Mouse (Mus musculus): ENCODE results near the gene Nobox. TPM values are rescaled to one million over a fixed set of nuclear protein-coding genes. Genes with fewer than 3 reads are reported as not detected.
A peak's percentile ranks its signal among the peaks of the same experiment; 100 is the strongest.

The Nobox gene
- polyA plus RNA-seq, 1 experiment from 2014 or later: not detected

DNA sequence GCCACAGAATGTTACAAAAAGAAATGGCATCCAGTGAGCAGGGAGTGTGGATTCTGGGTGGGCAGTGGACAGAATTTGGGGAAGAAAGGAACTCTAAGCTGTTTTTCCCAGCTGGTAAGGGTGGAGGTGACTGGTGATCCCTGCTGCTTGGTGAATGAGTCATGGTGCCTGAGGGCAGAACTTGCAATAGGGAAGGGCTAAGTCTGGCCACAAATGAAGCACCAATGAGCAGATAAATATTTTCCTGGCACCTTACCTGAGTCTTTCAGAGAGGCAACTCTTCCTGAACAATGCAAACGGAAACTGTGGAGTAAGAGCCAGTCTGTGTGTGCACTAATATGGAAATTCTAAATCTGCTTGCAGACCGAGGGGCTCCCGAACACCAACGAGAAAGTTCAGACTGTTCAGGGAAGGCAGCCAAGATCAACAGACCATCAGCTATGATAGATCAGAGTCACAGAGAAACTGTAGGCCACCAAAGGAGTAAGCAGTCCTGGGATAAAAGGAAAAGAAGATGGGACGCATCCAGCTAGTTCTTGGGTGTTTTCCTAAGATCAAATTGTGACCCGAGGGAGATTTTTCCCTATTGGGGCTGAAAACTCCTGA, 16.8 kb downstream of the Nobox start:
- H3K9ac ChIP-seq: no peak overlapping the region
- no peaks in the 10 kb centered on the region for H3K9me3 ChIP-seq (ENCODE audit: control insufficient read depth, low read length)
- no peak for DNase-seq (ENCODE audit: low spot score)
- H3K4me2 ChIP-seq (replicated peaks): no peak overlapping the region
- no peak for ATAC-seq (ENCODE audit: low FRiP score)
- WGBS: 74% methylated on average over 6 of the region's 6 CpGs
- H3K27ac ChIP-seq: no peak overlapping the region
- no peaks in the 10 kb centered on the region for H3K27me3 ChIP-seq (ENCODE audit: control insufficient read depth, insufficient read depth, low read length)
- no peaks in the 10 kb centered on the region for H3K36me3 ChIP-seq (replicated peaks; ENCODE audit: control insufficient read depth, insufficient read depth)
- 0 out of 2 replicates have a peak, but pooled peaks cover 4% of the 10 kb centered on the region for H3K4me1 ChIP-seq (replicated peaks; ENCODE audit: control insufficient read depth, insufficient read depth, low read length)
- no peak overlapping the region for H3K4me3 ChIP-seq (replicated peaks; ENCODE audit: low read length)

DNA sequence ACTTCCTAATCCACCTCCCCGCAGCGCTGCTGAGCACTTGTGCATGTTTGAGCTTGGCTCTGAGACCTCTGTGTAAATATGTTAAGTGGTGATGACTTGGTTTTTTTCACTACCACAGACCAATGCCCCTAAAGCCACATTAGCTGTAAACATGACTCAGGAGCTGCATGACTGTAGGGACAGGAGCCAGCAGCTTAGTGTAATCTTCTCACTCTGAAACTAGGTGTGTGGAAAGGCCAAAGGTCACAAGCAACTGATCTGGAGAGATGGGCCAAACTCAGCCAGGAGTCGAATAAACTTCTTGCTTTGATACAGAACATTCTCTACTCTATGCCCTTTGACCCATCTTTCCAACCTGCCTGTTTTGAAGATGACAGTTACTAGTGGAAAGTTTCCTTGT, 17.3 kb downstream of the Nobox start:
- Histone ChIP-seq H3K9me3 (ENCODE audit: control insufficient read depth, low read length) (no peaks in the 10 kb centered on the region), H3K4me1 (replicated peaks; ENCODE audit: control insufficient read depth, insufficient read depth, low read length) (0 out of 2 replicates have a peak, but pooled peaks cover 4% of the 10 kb centered on the region), H3K9ac (no peak overlapping the region), H3K36me3 (replicated peaks; ENCODE audit: control insufficient read depth, insufficient read depth) (no peaks in the 10 kb centered on the region), H3K4me3 (replicated peaks; ENCODE audit: low read length) (no peak overlapping the region), H3K27ac (no peak overlapping the region), H3K27me3 (ENCODE audit: control insufficient read depth, insufficient read depth, low read length) (no peaks in the 10 kb centered on the region), H3K4me2 (replicated peaks) (no peak overlapping the region)
- ATAC-seq (ENCODE audit: low FRiP score) (no peak), DNase-seq (ENCODE audit: low spot score) (no peak)
- whole genome bisulfite sequencing: 86% methylated on average over 3 of the region's 3 CpGs

DNA sequence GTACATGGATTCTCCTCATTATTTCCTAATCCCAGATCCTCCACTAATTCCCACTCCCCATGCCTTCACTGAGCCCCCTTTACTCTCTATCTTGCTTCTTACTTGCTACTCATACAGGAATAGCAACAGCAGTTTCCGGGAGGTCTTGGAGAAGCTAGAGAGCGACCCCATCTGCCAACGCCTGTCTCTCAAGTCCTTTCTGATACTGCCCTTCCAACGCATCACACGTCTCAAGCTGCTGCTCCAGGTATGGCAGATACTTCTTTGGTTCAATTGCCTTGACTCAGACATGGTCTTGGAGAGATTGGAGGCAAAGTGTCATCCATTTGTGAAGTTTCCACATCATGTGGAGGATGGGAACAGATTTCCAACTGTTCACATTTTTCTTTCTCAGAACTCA, 28.9 kb downstream of the Nobox start:
- H3K4me2 ChIP-seq (replicated peaks): no peak overlapping the region
- H3K9me3 ChIP-seq (ENCODE audit: control insufficient read depth, low read length): no peaks in the 10 kb centered on the region
- DNase-seq (ENCODE audit: low spot score) (no peak), ATAC-seq (ENCODE audit: low FRiP score) (no peak)
- no peak overlapping the region for H3K27ac ChIP-seq
- no peaks in the 10 kb centered on the region for H3K27me3 ChIP-seq (ENCODE audit: control insufficient read depth, insufficient read depth, low read length)
- H3K36me3 ChIP-seq (replicated peaks; ENCODE audit: control insufficient read depth, insufficient read depth): no peaks in the 10 kb centered on the region
- no peak overlapping the region for H3K4me3 ChIP-seq (replicated peaks; ENCODE audit: low read length)
- H3K4me1 ChIP-seq (replicated peaks; ENCODE audit: control insufficient read depth, insufficient read depth, low read length): no peaks in the 10 kb centered on the region
- no peak overlapping the region for H3K9ac ChIP-seq
- WGBS: 93% methylated on average over 5 of the region's 5 CpGs

DNA sequence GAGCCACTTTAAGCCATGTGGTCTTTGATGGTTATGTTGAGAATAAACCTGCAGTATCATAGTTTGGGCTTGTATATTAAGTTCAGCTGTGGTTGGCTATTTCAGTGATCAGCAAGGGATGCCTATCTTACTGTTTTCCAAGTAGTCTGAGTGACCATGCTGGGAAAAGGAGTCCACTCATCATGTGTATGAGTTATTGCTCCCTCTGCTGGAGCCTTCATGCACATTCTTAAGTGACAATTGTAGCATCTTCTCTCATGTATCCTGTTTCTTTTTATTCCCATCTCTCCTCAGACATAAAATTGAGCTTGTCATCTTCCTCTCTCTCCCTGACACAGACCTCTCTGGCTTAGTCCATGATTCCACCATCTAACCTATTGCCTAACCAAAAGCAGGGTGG, 31.1 kb downstream of the Nobox start:
- no peak for ATAC-seq (ENCODE audit: low FRiP score)
- Histone ChIP-seq H3K4me3 (replicated peaks; ENCODE audit: low read length) (no peak overlapping the region), H3K9me3 (ENCODE audit: control insufficient read depth, low read length) (no peaks in the 10 kb centered on the region), H3K4me1 (replicated peaks; ENCODE audit: control insufficient read depth, insufficient read depth, low read length) (no peaks in the 10 kb centered on the region), H3K27me3 (ENCODE audit: control insufficient read depth, insufficient read depth, low read length) (no peaks in the 10 kb centered on the region), H3K27ac (no peak overlapping the region), H3K36me3 (replicated peaks; ENCODE audit: control insufficient read depth, insufficient read depth) (no peaks in the 10 kb centered on the region), H3K4me2 (replicated peaks) (no peak overlapping the region), H3K9ac (no peak overlapping the region)
- DNase-seq (ENCODE audit: low spot score): no peak

DNA sequence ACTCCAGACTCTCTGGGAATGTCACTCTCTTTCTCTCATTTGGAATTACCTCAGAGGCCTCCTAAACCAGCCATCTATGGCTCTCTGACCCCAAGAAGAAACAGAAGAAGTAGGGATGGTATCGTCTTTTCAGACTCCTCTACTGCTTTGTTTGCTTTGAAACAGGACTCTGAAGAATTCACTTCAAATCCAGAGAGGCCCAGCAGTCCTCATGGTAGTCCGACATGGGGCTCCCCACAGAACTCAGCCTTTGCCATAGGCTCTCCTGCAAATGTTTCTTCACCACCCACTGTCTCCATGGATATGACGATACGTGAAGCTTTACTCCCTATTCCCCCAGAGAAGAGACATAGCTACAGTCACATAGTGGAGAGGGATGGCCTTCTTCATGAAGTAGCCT, 35.2 kb downstream of the Nobox start:
- 84% methylated on average over 4 of the region's 4 CpGs for WGBS
- H3K9ac ChIP-seq: no peak overlapping the region
- H3K36me3 ChIP-seq (replicated peaks; ENCODE audit: control insufficient read depth, insufficient read depth): no peaks in the 10 kb centered on the region
- no peaks in the 10 kb centered on the region for H3K27me3 ChIP-seq (ENCODE audit: control insufficient read depth, insufficient read depth, low read length)
- DNase-seq (ENCODE audit: low spot score) (no peak), ATAC-seq (ENCODE audit: low FRiP score) (no peak)
- H3K4me3 ChIP-seq (replicated peaks; ENCODE audit: low read length): no peak overlapping the region
- H3K9me3 ChIP-seq (ENCODE audit: control insufficient read depth, low read length): no peaks in the 10 kb centered on the region
- no peak overlapping the region for H3K27ac ChIP-seq
- no peak overlapping the region for H3K4me2 ChIP-seq (replicated peaks)
- no peaks in the 10 kb centered on the region for H3K4me1 ChIP-seq (replicated peaks; ENCODE audit: control insufficient read depth, insufficient read depth, low read length)

DNA sequence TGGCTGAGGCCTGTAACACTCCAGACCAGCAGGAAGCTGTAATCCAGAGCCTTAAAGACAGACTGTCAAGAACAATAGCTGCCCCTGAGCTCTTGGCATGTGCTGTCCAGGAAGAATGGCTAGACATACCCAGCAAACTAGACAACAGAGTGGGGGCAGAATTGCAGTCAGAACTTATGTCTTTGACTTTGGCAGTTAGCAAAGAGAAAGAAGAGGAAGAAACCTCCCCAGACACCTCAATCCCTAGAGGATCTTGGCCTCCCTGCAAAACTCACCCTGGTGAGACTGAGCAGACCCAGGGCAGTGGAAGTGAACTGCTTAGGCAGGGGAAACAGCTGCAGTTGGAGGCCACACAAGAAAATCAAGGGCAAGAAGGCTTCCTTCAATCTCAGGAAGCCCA, 36.8 kb downstream of the Nobox start:
- Histone ChIP-seq H3K4me2 (replicated peaks) (no peak overlapping the region), H3K9ac (no peak overlapping the region), H3K36me3 (replicated peaks; ENCODE audit: control insufficient read depth, insufficient read depth) (no peaks in the 10 kb centered on the region), H3K27ac (no peak overlapping the region), H3K27me3 (ENCODE audit: control insufficient read depth, insufficient read depth, low read length) (peaks cover 3% of the 10 kb centered on the region; the same call in 1 of the 2 replicates), H3K4me1 (replicated peaks; ENCODE audit: control insufficient read depth, insufficient read depth, low read length) (no peaks in the 10 kb centered on the region), H3K4me3 (replicated peaks; ENCODE audit: low read length) (no peak overlapping the region), H3K9me3 (ENCODE audit: control insufficient read depth, low read length) (no peaks in the 10 kb centered on the region)
- DNase-seq (ENCODE audit: low spot score) (no peak), ATAC-seq (ENCODE audit: low FRiP score) (no peak)

DNA sequence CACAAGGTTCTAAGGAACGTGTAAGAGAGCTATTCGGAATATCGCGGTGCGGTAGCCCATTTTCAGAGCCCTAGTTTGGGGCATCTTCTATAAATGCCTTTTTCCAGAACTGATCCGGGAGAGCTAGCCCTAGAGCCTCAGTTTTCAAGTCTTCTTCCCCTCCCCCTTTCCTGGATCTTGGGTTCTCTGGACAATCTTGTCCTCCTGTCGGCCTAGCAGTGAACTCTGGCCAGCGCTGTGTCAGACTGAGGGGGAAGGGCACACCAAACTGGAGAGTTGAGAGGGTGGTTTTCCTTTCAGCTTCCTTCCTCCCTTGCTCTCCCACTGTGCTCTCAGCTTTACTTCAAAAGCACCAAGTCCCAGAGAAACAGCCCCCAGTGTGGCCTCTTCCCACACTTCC, 43.0 kb downstream of the Nobox start:
- H3K27me3 ChIP-seq (ENCODE audit: control insufficient read depth, insufficient read depth, low read length): peaks cover 34% of the 10 kb centered on the region
- no peaks in the 10 kb centered on the region for H3K36me3 ChIP-seq (replicated peaks; ENCODE audit: control insufficient read depth, insufficient read depth)
- ATAC-seq (ENCODE audit: low FRiP score) (no peak), DNase-seq (ENCODE audit: low spot score) (no peak)
- peaks cover 6% of the 10 kb centered on the region for H3K4me1 ChIP-seq (replicated peaks; ENCODE audit: control insufficient read depth, insufficient read depth, low read length)
- peak overlapping the region; percentile 51 for H3K4me3 ChIP-seq (replicated peaks; ENCODE audit: low read length)
- no peaks in the 10 kb centered on the region for H3K9me3 ChIP-seq (ENCODE audit: control insufficient read depth, low read length)
- H3K9ac ChIP-seq: no peak overlapping the region
- no peak overlapping the region for H3K27ac ChIP-seq
- peak overlapping the region; percentile 92 for H3K4me2 ChIP-seq (replicated peaks)
- 8% methylated on average over 8 of the region's 8 CpGs for WGBS

DNA sequence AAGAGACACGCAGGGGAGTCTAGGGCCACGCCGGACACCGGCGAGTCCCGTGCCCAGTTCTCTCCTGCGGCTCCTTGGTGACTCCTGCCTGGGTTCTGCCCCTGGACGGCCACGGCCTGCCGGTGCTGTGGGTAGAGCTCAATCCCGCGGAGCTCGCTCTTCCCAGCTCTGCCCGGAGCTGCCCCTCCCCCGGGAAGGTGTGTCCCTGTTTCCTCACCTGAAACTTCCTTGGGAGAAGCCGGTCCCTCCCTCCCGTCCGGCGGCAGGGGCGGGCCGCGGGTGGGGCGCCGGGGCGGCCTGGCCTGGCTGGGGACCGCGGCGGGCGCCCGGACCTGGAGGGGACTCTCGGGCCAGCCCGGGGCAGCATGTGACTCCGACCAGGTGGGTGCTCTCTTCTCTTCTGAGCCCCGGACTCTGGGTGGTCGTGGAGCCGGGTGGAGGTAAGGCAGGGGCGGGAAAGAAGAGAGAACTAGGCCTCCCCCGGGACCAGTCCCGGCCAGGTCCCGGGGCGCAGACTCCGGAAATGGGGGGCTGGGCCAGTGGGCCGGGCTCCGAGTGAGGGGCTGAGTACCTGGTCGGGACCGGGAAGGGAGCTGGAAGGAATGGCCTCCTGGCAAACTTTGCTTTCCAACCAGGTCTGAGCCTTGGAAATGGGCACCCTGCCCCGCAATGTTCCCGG, 43.9 kb downstream of the Nobox start, which contains the start of gene Arhgef5:
Gene Arhgef5, plus strand, starts transcription at position 220 of the 679 bp plus-strand sequence.
- Histone ChIP-seq H3K36me3 (replicated peaks; ENCODE audit: control insufficient read depth, insufficient read depth) (no peaks in the 10 kb centered on the region), H3K27ac (no peak within 1 kb of the TSS; the same call in 1 of the 2 replicates), H3K27me3 (ENCODE audit: control insufficient read depth, insufficient read depth, low read length) (peaks cover 34% of the 10 kb centered on the region), H3K4me3 (replicated peaks; ENCODE audit: low read length) (peak within 1 kb of the TSS; percentile 51), H3K9me3 (ENCODE audit: control insufficient read depth, low read length) (no peaks in the 10 kb centered on the region), H3K4me1 (replicated peaks; ENCODE audit: control insufficient read depth, insufficient read depth, low read length) (peaks cover 6% of the 10 kb centered on the region), H3K4me2 (replicated peaks) (peak within 1 kb of the TSS; percentile 92), H3K9ac (peak within 1 kb of the TSS; percentile 57)
- DNase-seq (ENCODE audit: low spot score) (no peak), ATAC-seq (ENCODE audit: low FRiP score) (peak; percentile 70)
- WGBS: 1% methylated on average over 38 of the region's 48 CpGs

DNA sequence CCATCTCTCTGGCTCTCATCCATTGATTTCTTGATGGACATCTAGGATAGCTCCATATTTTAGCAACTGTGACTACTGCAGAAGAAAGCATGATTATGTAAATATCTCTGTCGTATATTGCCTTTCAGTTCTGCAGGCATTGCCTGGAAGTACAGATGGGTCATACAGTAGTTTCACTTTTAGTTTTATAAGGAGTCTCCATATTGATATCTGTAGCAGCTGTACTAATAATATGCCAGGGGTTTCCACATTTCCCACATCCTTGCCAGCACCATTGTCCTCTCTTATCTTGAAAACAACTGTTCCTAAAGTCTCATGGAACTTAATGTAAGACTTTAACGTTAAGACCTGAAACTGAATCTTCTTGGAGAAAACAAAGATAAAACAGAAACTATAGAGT, 48.6 kb downstream of the Nobox start:
- peaks cover 13% of the 10 kb centered on the region for H3K27me3 ChIP-seq (ENCODE audit: control insufficient read depth, insufficient read depth, low read length)
- 70% methylated on average over 2 of the region's 2 CpGs for WGBS
- no peak for ATAC-seq (ENCODE audit: low FRiP score)
- H3K36me3 ChIP-seq (replicated peaks; ENCODE audit: control insufficient read depth, insufficient read depth): no peaks in the 10 kb centered on the region
- DNase-seq (ENCODE audit: low spot score): no peak
- peaks cover 4% of the 10 kb centered on the region for H3K4me1 ChIP-seq (replicated peaks; ENCODE audit: control insufficient read depth, insufficient read depth, low read length)
- no peak overlapping the region for H3K27ac ChIP-seq
- no peaks in the 10 kb centered on the region for H3K9me3 ChIP-seq (ENCODE audit: control insufficient read depth, low read length)
- no peak overlapping the region for H3K9ac ChIP-seq
- H3K4me2 ChIP-seq (replicated peaks): no peak overlapping the region
- H3K4me3 ChIP-seq (replicated peaks; ENCODE audit: low read length): no peak overlapping the region

All from hindbrain, embryonic 14.5 days (tissue).